Mouse (Mus musculus): ENCODE results near the gene Chst11. TPM values are rescaled to one million over a fixed set of nuclear protein-coding genes. Genes with fewer than 3 reads are reported as not detected.

The Chst11 gene
- 0.85 and 1.1 TPM in 2 replicates for polyA plus RNA-seq (2015; fragmentation: Nextera tagmentation; extraction: Ambion mirVana)

GRCm38 (mm10) chr10:82984950-82985699 lies at the start of gene Chst11:
Gene Chst11 (plus strand): TSS chr10:82985498.
- Histone ChIP-seq H3K9ac (ENCODE audit: low read length) (peak within 1 kb of the TSS; percentile 82), H3K4me2 (ENCODE audit: low read depth, low read length) (peak within 1 kb of the TSS; percentile 97), H3K27me3 (ENCODE audit: control insufficient read depth, insufficient read depth, low read length) (peaks cover 7% of the 10 kb centered on the region; the same call in 1 of the 2 replicates), H3K4me1 (ENCODE audit: control insufficient read depth, insufficient read depth, low read length) (peaks cover 26% of the 10 kb centered on the region), H3K36me3 (ENCODE audit: control insufficient read depth, insufficient read depth, low read length) (no peaks in the 10 kb centered on the region), H3K27ac (ENCODE audit: low read length) (peak within 1 kb of the TSS; percentile 73), H3K4me3 (replicated peaks; ENCODE audit: low read length) (peak within 1 kb of the TSS; percentile 67), H3K9me3 (replicated peaks; ENCODE audit: control insufficient read depth, low read length) (no peaks in the 10 kb centered on the region)
- ATAC-seq (ENCODE audit: insufficient read depth, low FRiP score), result peak; percentile 91
- WGBS, result under 1% methylated on average over 66 of the region's 67 CpGs

- 77% methylated on average over 6 of the region's 6 CpGs for WGBS
- no peaks in the 10 kb centered on the region; the same call in 1 of the 2 replicates for H3K9me3 ChIP-seq (replicated peaks; ENCODE audit: control insufficient read depth, low read length)
- H3K36me3 ChIP-seq (ENCODE audit: control insufficient read depth, insufficient read depth, low read length), result no peaks in the 10 kb centered on the region
- H3K27ac ChIP-seq (ENCODE audit: low read length), result no peak overlapping the region
- no peak for ATAC-seq (ENCODE audit: insufficient read depth, low FRiP score)
- no peaks in the 10 kb centered on the region for H3K27me3 ChIP-seq (ENCODE audit: control insufficient read depth, insufficient read depth, low read length)
- no peak overlapping the region for H3K4me3 ChIP-seq (replicated peaks; ENCODE audit: low read length)
- H3K4me1 ChIP-seq (ENCODE audit: control insufficient read depth, insufficient read depth, low read length), result no peaks in the 10 kb centered on the region
- no peak overlapping the region for H3K9ac ChIP-seq (ENCODE audit: low read length)
- no peak overlapping the region for H3K4me2 ChIP-seq (ENCODE audit: low read depth, low read length)
Measured at GRCm38 (mm10) chr10:82935774-82936173, 49.5 kb upstream of the Chst11 start.

GRCm38 (mm10) chr10:82953415-82953814 lies 31.9 kb upstream of the Chst11 start:
- H3K4me2 ChIP-seq (ENCODE audit: low read depth, low read length), result no peak overlapping the region
- 76% methylated on average over 4 of the region's 4 CpGs for WGBS
- no peak overlapping the region for H3K9ac ChIP-seq (ENCODE audit: low read length)
- no peaks in the 10 kb centered on the region for H3K36me3 ChIP-seq (ENCODE audit: control insufficient read depth, insufficient read depth, low read length)
- no peak for ATAC-seq (ENCODE audit: insufficient read depth, low FRiP score)
- no peak overlapping the region for H3K27ac ChIP-seq (ENCODE audit: low read length)
- no peaks in the 10 kb centered on the region for H3K4me1 ChIP-seq (ENCODE audit: control insufficient read depth, insufficient read depth, low read length)
- no peaks in the 10 kb centered on the region for H3K27me3 ChIP-seq (ENCODE audit: control insufficient read depth, insufficient read depth, low read length)
- no peak overlapping the region for H3K4me3 ChIP-seq (replicated peaks; ENCODE audit: low read length)
- H3K9me3 ChIP-seq (replicated peaks; ENCODE audit: control insufficient read depth, low read length), result no peaks in the 10 kb centered on the region

GRCm38 (mm10) chr10:82955117-82955516 lies 30.2 kb upstream of the Chst11 start:
- Histone ChIP-seq H3K9ac (ENCODE audit: low read length) (no peak overlapping the region), H3K27ac (ENCODE audit: low read length) (no peak overlapping the region), H3K9me3 (replicated peaks; ENCODE audit: control insufficient read depth, low read length) (no peaks in the 10 kb centered on the region), H3K36me3 (ENCODE audit: control insufficient read depth, insufficient read depth, low read length) (no peaks in the 10 kb centered on the region), H3K27me3 (ENCODE audit: control insufficient read depth, insufficient read depth, low read length) (no peaks in the 10 kb centered on the region), H3K4me2 (ENCODE audit: low read depth, low read length) (no peak overlapping the region), H3K4me1 (ENCODE audit: control insufficient read depth, insufficient read depth, low read length) (no peaks in the 10 kb centered on the region), H3K4me3 (replicated peaks; ENCODE audit: low read length) (no peak overlapping the region)
- WGBS, result 92% methylated on average over 18 of the region's 18 CpGs
- ATAC-seq (ENCODE audit: insufficient read depth, low FRiP score), result no peak

GRCm38 (mm10) chr10:82958218-82958761 lies 27.0 kb upstream of the Chst11 start:
- Histone ChIP-seq H3K9me3 (replicated peaks; ENCODE audit: control insufficient read depth, low read length) (no peaks in the 10 kb centered on the region), H3K9ac (ENCODE audit: low read length) (no peak overlapping the region), H3K4me1 (ENCODE audit: control insufficient read depth, insufficient read depth, low read length) (no peaks in the 10 kb centered on the region), H3K27ac (ENCODE audit: low read length) (no peak overlapping the region), H3K27me3 (ENCODE audit: control insufficient read depth, insufficient read depth, low read length) (no peaks in the 10 kb centered on the region), H3K4me3 (replicated peaks; ENCODE audit: low read length) (no peak overlapping the region), H3K36me3 (ENCODE audit: control insufficient read depth, insufficient read depth, low read length) (no peaks in the 10 kb centered on the region), H3K4me2 (ENCODE audit: low read depth, low read length) (no peak overlapping the region)
- 56% methylated on average over 5 of the region's 5 CpGs for WGBS
- ATAC-seq (ENCODE audit: insufficient read depth, low FRiP score), result no peak

GRCm38 (mm10) chr10:82959316-82959715 lies 26.0 kb upstream of the Chst11 start:
- Histone ChIP-seq H3K27ac (ENCODE audit: low read length) (no peak overlapping the region), H3K4me3 (replicated peaks; ENCODE audit: low read length) (no peak overlapping the region), H3K4me2 (ENCODE audit: low read depth, low read length) (no peak overlapping the region), H3K9ac (ENCODE audit: low read length) (no peak overlapping the region), H3K4me1 (ENCODE audit: control insufficient read depth, insufficient read depth, low read length) (no peaks in the 10 kb centered on the region), H3K36me3 (ENCODE audit: control insufficient read depth, insufficient read depth, low read length) (no peaks in the 10 kb centered on the region), H3K9me3 (replicated peaks; ENCODE audit: control insufficient read depth, low read length) (no peaks in the 10 kb centered on the region), H3K27me3 (ENCODE audit: control insufficient read depth, insufficient read depth, low read length) (no peaks in the 10 kb centered on the region)
- ATAC-seq (ENCODE audit: insufficient read depth, low FRiP score), result no peak

- H3K9ac ChIP-seq (ENCODE audit: low read length), result no peak overlapping the region
- no peak overlapping the region for H3K4me2 ChIP-seq (ENCODE audit: low read depth, low read length)
- no peak overlapping the region for H3K27ac ChIP-seq (ENCODE audit: low read length)
- WGBS, result 44% methylated on average over 7 of the region's 7 CpGs
- no peaks in the 10 kb centered on the region for H3K4me1 ChIP-seq (ENCODE audit: control insufficient read depth, insufficient read depth, low read length)
- no peaks in the 10 kb centered on the region for H3K36me3 ChIP-seq (ENCODE audit: control insufficient read depth, insufficient read depth, low read length)
- no peak for ATAC-seq (ENCODE audit: insufficient read depth, low FRiP score)
- H3K27me3 ChIP-seq (ENCODE audit: control insufficient read depth, insufficient read depth, low read length), result no peaks in the 10 kb centered on the region
- no peaks in the 10 kb centered on the region for H3K9me3 ChIP-seq (replicated peaks; ENCODE audit: control insufficient read depth, low read length)
- H3K4me3 ChIP-seq (replicated peaks; ENCODE audit: low read length), result no peak overlapping the region
Measured at GRCm38 (mm10) chr10:82961302-82961701, 24.0 kb upstream of the Chst11 start.

GRCm38 (mm10) chr10:82962018-82962417 lies 23.3 kb upstream of the Chst11 start:
- Histone ChIP-seq H3K9ac (ENCODE audit: low read length) (no peak overlapping the region), H3K4me1 (ENCODE audit: control insufficient read depth, insufficient read depth, low read length) (no peaks in the 10 kb centered on the region), H3K4me3 (replicated peaks; ENCODE audit: low read length) (no peak overlapping the region), H3K36me3 (ENCODE audit: control insufficient read depth, insufficient read depth, low read length) (no peaks in the 10 kb centered on the region), H3K9me3 (replicated peaks; ENCODE audit: control insufficient read depth, low read length) (no peaks in the 10 kb centered on the region), H3K27me3 (ENCODE audit: control insufficient read depth, insufficient read depth, low read length) (no peaks in the 10 kb centered on the region), H3K27ac (ENCODE audit: low read length) (no peak overlapping the region), H3K4me2 (ENCODE audit: low read depth, low read length) (no peak overlapping the region)
- ATAC-seq (ENCODE audit: insufficient read depth, low FRiP score), result no peak
- WGBS, result 84% methylated on average over 4 of the region's 4 CpGs

- ATAC-seq (ENCODE audit: insufficient read depth, low FRiP score), result no peak
- Histone ChIP-seq H3K9ac (ENCODE audit: low read length) (no peak overlapping the region), H3K9me3 (replicated peaks; ENCODE audit: control insufficient read depth, low read length) (no peaks in the 10 kb centered on the region), H3K27ac (ENCODE audit: low read length) (no peak overlapping the region), H3K27me3 (ENCODE audit: control insufficient read depth, insufficient read depth, low read length) (no peaks in the 10 kb centered on the region), H3K4me2 (ENCODE audit: low read depth, low read length) (no peak overlapping the region), H3K36me3 (ENCODE audit: control insufficient read depth, insufficient read depth, low read length) (no peaks in the 10 kb centered on the region), H3K4me3 (replicated peaks; ENCODE audit: low read length) (no peak overlapping the region), H3K4me1 (ENCODE audit: control insufficient read depth, insufficient read depth, low read length) (no peaks in the 10 kb centered on the region)
- WGBS, result 76% methylated on average over 6 of the region's 6 CpGs
Measured at GRCm38 (mm10) chr10:82962472-82963020, 22.8 kb upstream of the Chst11 start.

Data from stomach, embryonic 16.5 days (tissue).